In genomic region chr11:82746857-82747366, GRCm38 (mm10) we compare ENCODE assay signal across 8 mouse cellular contexts. TPM values are rescaled to one million over a fixed set of nuclear protein-coding genes. Genes with fewer than 3 reads are reported as not detected.
DNase-seq lines count a peak whose midpoint lies in the region; ATAC-seq lines count a peak whose summit lies in the region.

No protein-coding gene starts in this region.

- peak overlapping the region; percentile 40 for H3K4me3 ChIP-seq in liver, embryonic 12.5 days
- H3K4me3 ChIP-seq in stomach, embryonic 16.5 days (replicated peaks; ENCODE audit: low read length) = peak overlapping the region; percentile 14
- no peak overlapping the region for H3K4me3 ChIP-seq in embryonic facial prominence, embryonic 10.5 days

- peak overlapping the region; percentile 55 for H3K9ac ChIP-seq in liver, embryonic 12.5 days
- H3K9ac ChIP-seq in stomach, embryonic 16.5 days (ENCODE audit: low read length) = peak overlapping the region; percentile 50

- peaks cover 6% of the 10 kb centered on the region; the same call in 1 of the 2 replicates for H3K27me3 ChIP-seq in liver, embryonic 12.5 days (replicated peaks)
- no peaks in the 10 kb centered on the region for H3K27me3 ChIP-seq in stomach, embryonic 16.5 days (ENCODE audit: control insufficient read depth, insufficient read depth, low read length)
- H3K27me3 ChIP-seq in embryonic facial prominence, embryonic 10.5 days (replicated peaks; ENCODE audit: low read depth, poor library complexity, severe bottlenecking) = no peaks in the 10 kb centered on the region

- peaks cover 9% of the 10 kb centered on the region for H3K4me1 ChIP-seq in liver, embryonic 12.5 days
- no peaks in the 10 kb centered on the region for H3K4me1 ChIP-seq in stomach, embryonic 16.5 days (ENCODE audit: control insufficient read depth, insufficient read depth, low read length)
- no peaks in the 10 kb centered on the region for H3K4me1 ChIP-seq in embryonic facial prominence, embryonic 10.5 days

- H3K9me3 ChIP-seq in liver, embryonic 12.5 days (replicated peaks) = no peaks in the 10 kb centered on the region
- H3K9me3 ChIP-seq in stomach, embryonic 16.5 days (replicated peaks; ENCODE audit: control insufficient read depth, low read length) = no peaks in the 10 kb centered on the region
- H3K9me3 ChIP-seq in embryonic facial prominence, embryonic 10.5 days = no peaks in the 10 kb centered on the region

- 17% methylated on average over 8 of the region's 8 CpGs for WGBS in liver, embryonic 12.5 days (ENCODE audit: insufficient replicate concordance)
- 75% methylated on average over 8 of the region's 8 CpGs for WGBS in stomach, embryonic 16.5 days
- 82% methylated on average over 8 of the region's 8 CpGs for WGBS in embryonic facial prominence, embryonic 10.5 days

- peak overlapping the region; percentile 70 for H3K27ac ChIP-seq in liver, embryonic 12.5 days
- H3K27ac ChIP-seq in stomach, embryonic 16.5 days (ENCODE audit: low read length) = no peak overlapping the region
- H3K27ac ChIP-seq in embryonic facial prominence, embryonic 10.5 days (replicated peaks) = no peak overlapping the region

- DNase-seq in kidney, adult 8-10 months = peak; percentile 2 to 17
- DNase-seq in kidney, adult 9 months = no peak
- DNase-seq in gastrocnemius, postnatal 25 days = peak; percentile 10
- DNase-seq in embryo, embryonic 11 days = no peak
- DNase-seq in embryonic facial prominence, embryonic 10.5 days (ENCODE audit: low spot score) = no peak
- no peak for DNase-seq in Muller cell, postnatal 12 days (ENCODE audit: inconsistent ontology term)

- peak overlapping the region; percentile 61 for H3K4me2 ChIP-seq in liver, embryonic 12.5 days
- 0 out of 2 replicates have a peak overlapping the region, but pooled peaks have one; percentile 12 for H3K4me2 ChIP-seq in stomach, embryonic 16.5 days (ENCODE audit: low read depth, low read length)

- no peaks in the 10 kb centered on the region for H3K36me3 ChIP-seq in liver, embryonic 12.5 days
- H3K36me3 ChIP-seq in stomach, embryonic 16.5 days (ENCODE audit: control insufficient read depth, insufficient read depth, low read length) = no peaks in the 10 kb centered on the region
- no peaks in the 10 kb centered on the region for H3K36me3 ChIP-seq in embryonic facial prominence, embryonic 10.5 days (replicated peaks)

- ATAC-seq in liver, embryonic 12.5 days = peak; percentile 74
- ATAC-seq in stomach, embryonic 16.5 days (ENCODE audit: insufficient read depth, low FRiP score) = no peak

RNA-seq across cellular contexts. Expression of gene Cct6b, which starts 17.2 kb away (rescaled TPM):
- under 1 TPM in 1 of 2 experiments, not detected in 1; 0.15 TPM for total RNA-seq in gastrocnemius, postnatal 25 days (2021)
- polyA plus RNA-seq in liver, embryonic 12.5 days (2016; fragmentation: Nextera tagmentation; extraction: Ambion mirVana) = 0.19 and 0.47 TPM in 2 replicates
- polyA plus RNA-seq in stomach, embryonic 16.5 days (2015; fragmentation: Nextera tagmentation; extraction: Ambion mirVana) = 0.16 and 0.23 TPM in 2 replicates
- 0.19 and 0.47 TPM in 2 replicates for polyA plus RNA-seq in embryonic facial prominence, embryonic 10.5 days (2016; fragmentation: Nextera tagmentation; extraction: Ambion mirVana)

RNA-seq across cellular contexts. Expression of gene Zfp830, which starts 17.2 kb away (rescaled TPM):
- 10 to 100 TPM; 12.6 to 14.5 TPM for total RNA-seq in gastrocnemius, postnatal 25 days (2021)
- 24.9 and 26.4 TPM in 2 replicates for polyA plus RNA-seq in liver, embryonic 12.5 days (2016; fragmentation: Nextera tagmentation; extraction: Ambion mirVana)
- polyA plus RNA-seq in stomach, embryonic 16.5 days (2015; fragmentation: Nextera tagmentation; extraction: Ambion mirVana) = 35.4 and 36.1 TPM in 2 replicates
- 38.8 and 39.5 TPM in 2 replicates for polyA plus RNA-seq in embryonic facial prominence, embryonic 10.5 days (2016; fragmentation: Nextera tagmentation; extraction: Ambion mirVana)

RNA-seq across cellular contexts. Expression of gene Lig3, which starts 34.0 kb away (rescaled TPM):
- 10 to 100 TPM; 15.0 to 17.4 TPM for total RNA-seq in gastrocnemius, postnatal 25 days (2021)
- 19.7 and 19.8 TPM in 2 replicates for polyA plus RNA-seq in liver, embryonic 12.5 days (2016; fragmentation: Nextera tagmentation; extraction: Ambion mirVana)
- 27.3 and 30.7 TPM in 2 replicates for polyA plus RNA-seq in stomach, embryonic 16.5 days (2015; fragmentation: Nextera tagmentation; extraction: Ambion mirVana)
- 43.8 and 48.7 TPM in 2 replicates for polyA plus RNA-seq in embryonic facial prominence, embryonic 10.5 days (2016; fragmentation: Nextera tagmentation; extraction: Ambion mirVana)

Comparison
In these comparisons a context has a peak if more than half of its experiments do, and no peak if none do; other contexts are left out.
1. DNase-seq: peak in kidney, adult 8-10 months (2 of 2) and gastrocnemius, postnatal 25 days (single experiment); none in kidney, adult 9 months (single experiment), embryo, embryonic 11 days (single experiment), embryonic facial prominence, embryonic 10.5 days (single experiment) and Muller cell, postnatal 12 days (single experiment).